Mouse (Mus musculus) thymus, adult 2 months (tissue): ENCODE measurements at regions not wholly inside any gene's neighbourhood (a gene's known extent, or its start where the extent isn't known, plus 50 kb on each side); places are given as distances from the start of the nearest gene placed in this dataset.

Experiments
- DNase-seq: peaks from one replicate; pipeline ENCODE4 v3.0.0; 2021
- H3K27ac ChIP-seq: fragments of 200-500 bp; 2 replicates; pipeline ENCODE4 v1.5.1; 2012; ENCODE audit warnings: low read length, control low read depth; ENCODE audit not compliant: control insufficient read depth, insufficient read depth
- H3K27me3 ChIP-seq: fragments of 200-500 bp; 2 replicates; pipeline ENCODE4 v1.6.1; 2012; ENCODE audit warnings: mild to moderate bottlenecking, low read length, moderate library complexity, mixed read lengths; ENCODE audit not compliant: control insufficient read depth, insufficient read depth
- H3K36me3 ChIP-seq: fragments of 200-500 bp; 2 replicates; pipeline ENCODE4 v1.6.1; 2012; ENCODE audit warnings: mild to moderate bottlenecking, low read length, moderate library complexity; ENCODE audit not compliant: control insufficient read depth, insufficient read depth
- H3K4me1 ChIP-seq: fragments of 200-500 bp; replicated peaks from 2 replicates; pipeline ENCODE4 v1.6.1; 2012; ENCODE audit warnings: low read length; ENCODE audit not compliant: control insufficient read depth, insufficient read depth
- H3K4me3 ChIP-seq: fragments of 200-500 bp; 2 replicates; pipeline ENCODE4 v1.5.1; 2012; ENCODE audit warnings: mild to moderate bottlenecking, low read length, control low read depth, moderate library complexity; ENCODE audit not compliant: control insufficient read depth, insufficient read depth
- CTCF ChIP-seq: fragments of 200-500 bp; IDR thresholded peaks from 2 replicates; pipeline ENCODE4 v1.5.1; 2012; ENCODE audit warnings: mild to moderate bottlenecking, control low read depth, low read length, moderate library complexity, borderline replicate concordance; ENCODE audit not compliant: control insufficient read depth, poor library complexity, insufficient read depth; ENCODE audit errors: extremely low read depth
- POLR2A ChIP-seq: fragments of 200-500 bp; IDR thresholded peaks from 2 replicates; pipeline ENCODE4 v1.6.1; 2012; ENCODE audit warnings: mild to moderate bottlenecking, low read length, control low read depth, moderate library complexity; ENCODE audit not compliant: control insufficient read depth, poor library complexity, insufficient read depth; ENCODE audit errors: extremely low read depth
- WGBS: fragments of 180-500 bp; shearing (Covaris S2); methylation state at CpG from one replicate; pipeline ENCODE4 v1.1.7; 2018; 5-methylcytosine and 5-hydroxymethylcytosine counted together

DNA sequence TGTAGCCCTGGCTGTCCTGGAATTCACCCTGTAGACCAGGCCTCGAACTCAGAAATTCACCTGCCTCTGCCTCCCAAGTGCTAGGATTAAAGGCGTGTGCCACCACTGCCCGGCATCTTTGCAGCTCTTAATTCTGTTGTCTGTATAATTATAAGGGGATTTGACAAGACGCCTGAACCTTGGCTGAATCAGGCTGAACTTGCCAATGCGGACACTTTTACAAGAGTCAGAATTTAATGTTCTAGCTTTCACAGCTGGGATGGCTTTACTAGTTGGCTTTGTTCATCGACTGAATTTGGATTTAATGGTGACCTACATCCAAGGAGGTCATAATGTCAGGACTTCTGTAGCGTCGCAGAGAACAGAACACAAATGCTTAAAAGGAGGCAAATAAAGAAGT lies 108.3 kb downstream of the Cops8 start:
- Histone ChIP-seq H3K4me1 (no peaks in the 10 kb centered on the region), H3K27me3 (no peaks in the 10 kb centered on the region), H3K36me3 (no peaks in the 10 kb centered on the region), H3K27ac (no peak overlapping the region), H3K4me3 (no peak overlapping the region)
- no peak for DNase-seq
- 94% methylated on average over 8 of the region's 8 CpGs for WGBS
- TF ChIP-seq CTCF (no peak), POLR2A (no peak)
